Mouse (Mus musculus): ENCODE data around the gene Smim6. TPM values are rescaled to one million over a fixed set of nuclear protein-coding genes. Genes with fewer than 3 reads are reported as not detected.

The Smim6 gene
- polyA plus RNA-seq (2011; ENCODE audit: insufficient read depth, insufficient read length, low read depth, missing spikeins), result not detected in 2 replicates

GRCm38 (mm10) chr11:115911632-115912376, at the start of gene Smim6:
TSS of gene Smim6 (plus strand) at chr11:115912017.
- Histone ChIP-seq H3K27me3 (ENCODE audit: control insufficient read depth, insufficient read depth, low read length, poor library complexity, severe bottlenecking) (no peaks in the 10 kb centered on the region), H3K9ac (ENCODE audit: low read depth, poor library complexity, severe bottlenecking) (no peak within 1 kb of the TSS), H3K9me3 (replicated peaks; ENCODE audit: control insufficient read depth, insufficient read depth, low read length, poor library complexity, severe bottlenecking) (no peaks in the 10 kb centered on the region), H3K4me1 (ENCODE audit: control insufficient read depth, insufficient read depth, low read length) (peaks cover 2% of the 10 kb centered on the region), H3K27ac (ENCODE audit: insufficient read depth, low read length) (no peak within 1 kb of the TSS), H3K4me3 (ENCODE audit: low read depth, low read length) (no peak within 1 kb of the TSS), H3K36me3 (ENCODE audit: control insufficient read depth, insufficient read depth, low read length, poor library complexity, severe bottlenecking) (0 out of 2 replicates have a peak, but pooled peaks cover 3% of the 10 kb centered on the region)
- TF ChIP-seq EP300 (IDR thresholded peaks at IDR 0.05; ENCODE audit: insufficient read depth, low read depth, low read length), result no peak
- no peak for TF ChIP-seq CTCF (IDR thresholded peaks at IDR 0.05; ENCODE audit: low read depth, low read length)
- no peak for TF ChIP-seq POLR2A (IDR thresholded peaks at IDR 0.05; ENCODE audit: insufficient read depth, low read length)

GRCm38 (mm10) chr11:115863895-115864294, 47.9 kb upstream of the Smim6 start:
- Histone ChIP-seq H3K4me1 (ENCODE audit: control insufficient read depth, insufficient read depth, low read length) (peaks cover 3% of the 10 kb centered on the region), H3K36me3 (ENCODE audit: control insufficient read depth, insufficient read depth, low read length, poor library complexity, severe bottlenecking) (no peaks in the 10 kb centered on the region), H3K27me3 (ENCODE audit: control insufficient read depth, insufficient read depth, low read length, poor library complexity, severe bottlenecking) (no peaks in the 10 kb centered on the region), H3K4me3 (ENCODE audit: low read depth, low read length) (no peak overlapping the region), H3K9ac (ENCODE audit: low read depth, poor library complexity, severe bottlenecking) (no peak overlapping the region), H3K27ac (ENCODE audit: insufficient read depth, low read length) (no peak overlapping the region), H3K9me3 (replicated peaks; ENCODE audit: control insufficient read depth, insufficient read depth, low read length, poor library complexity, severe bottlenecking) (no peaks in the 10 kb centered on the region)
- TF ChIP-seq EP300 (IDR thresholded peaks at IDR 0.05; ENCODE audit: insufficient read depth, low read depth, low read length), result no peak
- TF ChIP-seq CTCF (IDR thresholded peaks at IDR 0.05; ENCODE audit: low read depth, low read length), result no peak
- TF ChIP-seq POLR2A (IDR thresholded peaks at IDR 0.05; ENCODE audit: insufficient read depth, low read length), result no peak

- Histone ChIP-seq H3K27me3 (ENCODE audit: control insufficient read depth, insufficient read depth, low read length, poor library complexity, severe bottlenecking) (no peaks in the 10 kb centered on the region), H3K36me3 (ENCODE audit: control insufficient read depth, insufficient read depth, low read length, poor library complexity, severe bottlenecking) (no peaks in the 10 kb centered on the region), H3K27ac (ENCODE audit: insufficient read depth, low read length) (no peak overlapping the region), H3K4me1 (ENCODE audit: control insufficient read depth, insufficient read depth, low read length) (peaks cover 3% of the 10 kb centered on the region), H3K9ac (ENCODE audit: low read depth, poor library complexity, severe bottlenecking) (no peak overlapping the region), H3K9me3 (replicated peaks; ENCODE audit: control insufficient read depth, insufficient read depth, low read length, poor library complexity, severe bottlenecking) (no peaks in the 10 kb centered on the region), H3K4me3 (ENCODE audit: low read depth, low read length) (no peak overlapping the region)
- TF ChIP-seq POLR2A (IDR thresholded peaks at IDR 0.05; ENCODE audit: insufficient read depth, low read length) (no peak), EP300 (IDR thresholded peaks at IDR 0.05; ENCODE audit: insufficient read depth, low read depth, low read length) (no peak), CTCF (IDR thresholded peaks at IDR 0.05; ENCODE audit: low read depth, low read length) (no peak)
Measured at GRCm38 (mm10) chr11:115869393-115869792, 42.4 kb upstream of the Smim6 start.

GRCm38 (mm10) chr11:115872437-115872836, 39.4 kb upstream of the Smim6 start:
- Histone ChIP-seq H3K27ac (ENCODE audit: insufficient read depth, low read length) (no peak overlapping the region), H3K36me3 (ENCODE audit: control insufficient read depth, insufficient read depth, low read length, poor library complexity, severe bottlenecking) (no peaks in the 10 kb centered on the region), H3K27me3 (ENCODE audit: control insufficient read depth, insufficient read depth, low read length, poor library complexity, severe bottlenecking) (no peaks in the 10 kb centered on the region), H3K4me3 (ENCODE audit: low read depth, low read length) (no peak overlapping the region), H3K9me3 (replicated peaks; ENCODE audit: control insufficient read depth, insufficient read depth, low read length, poor library complexity, severe bottlenecking) (no peaks in the 10 kb centered on the region), H3K9ac (ENCODE audit: low read depth, poor library complexity, severe bottlenecking) (no peak overlapping the region), H3K4me1 (ENCODE audit: control insufficient read depth, insufficient read depth, low read length) (no peaks in the 10 kb centered on the region)
- no peak for TF ChIP-seq CTCF (IDR thresholded peaks at IDR 0.05; ENCODE audit: low read depth, low read length)
- no peak for TF ChIP-seq EP300 (IDR thresholded peaks at IDR 0.05; ENCODE audit: insufficient read depth, low read depth, low read length)
- no peak for TF ChIP-seq POLR2A (IDR thresholded peaks at IDR 0.05; ENCODE audit: insufficient read depth, low read length)

- H3K4me1 ChIP-seq (ENCODE audit: control insufficient read depth, insufficient read depth, low read length), result no peaks in the 10 kb centered on the region
- no peak overlapping the region for H3K27ac ChIP-seq (ENCODE audit: insufficient read depth, low read length)
- no peak overlapping the region for H3K9ac ChIP-seq (ENCODE audit: low read depth, poor library complexity, severe bottlenecking)
- H3K4me3 ChIP-seq (ENCODE audit: low read depth, low read length), result no peak overlapping the region
- no peak for TF ChIP-seq CTCF (IDR thresholded peaks at IDR 0.05; ENCODE audit: low read depth, low read length)
- no peak for TF ChIP-seq EP300 (IDR thresholded peaks at IDR 0.05; ENCODE audit: insufficient read depth, low read depth, low read length)
- no peak for TF ChIP-seq POLR2A (IDR thresholded peaks at IDR 0.05; ENCODE audit: insufficient read depth, low read length)
- no peaks in the 10 kb centered on the region for H3K27me3 ChIP-seq (ENCODE audit: control insufficient read depth, insufficient read depth, low read length, poor library complexity, severe bottlenecking)
- no peaks in the 10 kb centered on the region for H3K36me3 ChIP-seq (ENCODE audit: control insufficient read depth, insufficient read depth, low read length, poor library complexity, severe bottlenecking)
- H3K9me3 ChIP-seq (replicated peaks; ENCODE audit: control insufficient read depth, insufficient read depth, low read length, poor library complexity, severe bottlenecking), result no peaks in the 10 kb centered on the region
Measured at GRCm38 (mm10) chr11:115875935-115876334, 35.9 kb upstream of the Smim6 start.

GRCm38 (mm10) chr11:115876438-115876837, 35.4 kb upstream of the Smim6 start:
- Histone ChIP-seq H3K9me3 (replicated peaks; ENCODE audit: control insufficient read depth, insufficient read depth, low read length, poor library complexity, severe bottlenecking) (no peaks in the 10 kb centered on the region), H3K27me3 (ENCODE audit: control insufficient read depth, insufficient read depth, low read length, poor library complexity, severe bottlenecking) (no peaks in the 10 kb centered on the region), H3K4me3 (ENCODE audit: low read depth, low read length) (no peak overlapping the region), H3K36me3 (ENCODE audit: control insufficient read depth, insufficient read depth, low read length, poor library complexity, severe bottlenecking) (no peaks in the 10 kb centered on the region), H3K9ac (ENCODE audit: low read depth, poor library complexity, severe bottlenecking) (no peak overlapping the region), H3K4me1 (ENCODE audit: control insufficient read depth, insufficient read depth, low read length) (no peaks in the 10 kb centered on the region), H3K27ac (ENCODE audit: insufficient read depth, low read length) (no peak overlapping the region)
- TF ChIP-seq POLR2A (IDR thresholded peaks at IDR 0.05; ENCODE audit: insufficient read depth, low read length) (no peak), CTCF (IDR thresholded peaks at IDR 0.05; ENCODE audit: low read depth, low read length) (peak; percentile 53)
